Mouse (Mus musculus) MEL (cell line): ENCODE data around the gene Prss54. TPM values are rescaled to one million over a fixed set of nuclear protein-coding genes. Genes with fewer than 3 reads are reported as not detected.

Experiments used
- DNase-seq: peaks from one replicate; pipeline ENCODE4 v3.0.0; 2011; ENCODE audit warnings: low read depth, low spot score
- H3K27ac ChIP-seq: 2 replicates; pipeline ENCODE4 v1.5.1; 2012; ENCODE audit warnings: low read depth, mild to moderate bottlenecking, control low read depth, low read length, moderate library complexity; ENCODE audit not compliant: control insufficient read depth
- H3K27me3 ChIP-seq, 2 experiments: fragments of 150-350 bp in 1 of 2; sonication (generic) in 1 of 2; 2 replicates each; pipeline ENCODE4 v1.6.1; 2012; ENCODE audit warnings: low read length in 2 of 2, mild to moderate bottlenecking in 2 of 2, improper control_type of control experiment in 1 of 2, moderate library complexity in 1 of 2; ENCODE audit not compliant: insufficient read depth in 2 of 2, control insufficient read depth in 1 of 2
- H3K36me3 ChIP-seq, 2 experiments: 2 replicates each; pipeline ENCODE4 v1.6.1; 2012 to 2014; ENCODE audit warnings: low read length in 2 of 2, improper control_type of control experiment in 1 of 2, inconsistent platforms in 1 of 2, mild to moderate bottlenecking in 1 of 2; ENCODE audit not compliant: insufficient read depth in 2 of 2, control insufficient read depth in 1 of 2
- H3K4me1 ChIP-seq, 2 experiments: fragments of 150-350 bp in 1 of 2; sonication (generic) in 1 of 2; 2 replicates each; pipeline ENCODE4 v1.6.1; 2012; ENCODE audit warnings: low read length in 2 of 2, improper control_type of control experiment in 1 of 2, mild to moderate bottlenecking in 1 of 2; ENCODE audit not compliant: insufficient read depth in 2 of 2, control insufficient read depth in 1 of 2
- H3K4me3 ChIP-seq, 2 experiments: fragments of 150-350 bp in 1 of 2; sonication (generic) in 1 of 2; 2 replicates each; pipeline ENCODE4 v1.5.1; 2012; ENCODE audit warnings: low read depth in 2 of 2, low read length in 2 of 2, mild to moderate bottlenecking in 2 of 2, moderate library complexity in 2 of 2, control low read depth in 1 of 2, improper control_type of control experiment in 1 of 2; ENCODE audit not compliant: control insufficient read depth in 1 of 2, insufficient read depth in 1 of 2
- H3K79me2 ChIP-seq: 2 replicates; pipeline ENCODE4 v1.6.1; 2012; ENCODE audit warnings: mild to moderate bottlenecking, low read length, moderate library complexity; ENCODE audit not compliant: control insufficient read depth, poor library complexity, insufficient read depth
- H3K9ac ChIP-seq: 2 replicates; pipeline ENCODE4 v1.6.1; 2012; ENCODE audit warnings: low read depth, mild to moderate bottlenecking, control low read depth, low read length, moderate library complexity; ENCODE audit not compliant: control insufficient read depth, poor library complexity, severe bottlenecking
- H3K9me3 ChIP-seq: fragments of 150-350 bp; sonication (generic); replicated peaks from 2 replicates; pipeline ENCODE4 v1.6.1; 2012; ENCODE audit warnings: mild to moderate bottlenecking, low read length, improper control_type of control experiment, moderate library complexity; ENCODE audit not compliant: insufficient read depth
- BHLHE40 ChIP-seq: IDR thresholded peaks from 2 replicates; pipeline ENCODE4 v1.6.1; 2012; ENCODE audit warnings: low read depth, mild to moderate bottlenecking, inconsistent platforms, low read length, improper control_type of control experiment, borderline replicate concordance
- CHD1 ChIP-seq: IDR thresholded peaks from 2 replicates; pipeline ENCODE4 v1.6.1; 2012; ENCODE audit warnings: low read depth, mild to moderate bottlenecking, inconsistent platforms, low read length, improper control_type of control experiment
- CHD2 ChIP-seq: IDR thresholded peaks from 2 replicates; pipeline ENCODE4 v1.6.1; 2011; ENCODE audit warnings: low read length, improper control_type of control experiment
- CTCF ChIP-seq, 3 experiments: IDR thresholded peaks in 2 of 3; conservative IDR thresholded peaks in 1 of 3; 2 replicates each; pipeline ENCODE4 v1.5.1; 2011 to 2012; ENCODE audit warnings: low read length in 3 of 3, low read depth in 2 of 3, mild to moderate bottlenecking in 2 of 3, improper control_type of control experiment in 1 of 3, inconsistent platforms in 1 of 3, mixed read lengths in 1 of 3, moderate library complexity in 1 of 3; ENCODE audit not compliant: control insufficient read depth in 1 of 3, insufficient read depth in 1 of 3, poor library complexity in 1 of 3, severe bottlenecking in 1 of 3
- E2F4 ChIP-seq: IDR thresholded peaks from 2 replicates; pipeline ENCODE4 v1.6.1; 2011; ENCODE audit warnings: low read depth, low read length, improper control_type of control experiment, borderline replicate concordance
- ELF1 ChIP-seq: IDR thresholded peaks from 2 replicates; pipeline ENCODE4 v1.6.1; 2014; ENCODE audit warnings: low read depth, mild to moderate bottlenecking, inconsistent platforms, low read length, improper control_type of control experiment, moderate library complexity
- GATA1 ChIP-seq: IDR thresholded peaks from 2 replicates; pipeline ENCODE4 v1.6.1; 2011; ENCODE audit warnings: low read depth, low read length, improper control_type of control experiment
- JUND ChIP-seq: IDR thresholded peaks from 2 replicates; pipeline ENCODE4 v1.6.1; 2011; ENCODE audit warnings: low read depth, mild to moderate bottlenecking, improper control_type of control experiment, low read length
- MAFK ChIP-seq: IDR thresholded peaks from 2 replicates; pipeline ENCODE4 v1.6.1; 2011; ENCODE audit warnings: low read depth, mild to moderate bottlenecking, low read length, improper control_type of control experiment, borderline replicate concordance
- MAZ ChIP-seq: IDR thresholded peaks from 2 replicates; pipeline ENCODE4 v1.6.1; 2012; ENCODE audit warnings: low read depth, mild to moderate bottlenecking, inconsistent platforms, low read length, improper control_type of control experiment
- MYB ChIP-seq: IDR thresholded peaks from 2 replicates; pipeline ENCODE4 v1.6.1; 2011; ENCODE audit warnings: mild to moderate bottlenecking, low read depth, low read length, improper control_type of control experiment
- NRF1 ChIP-seq: IDR thresholded peaks from 2 replicates; pipeline ENCODE4 v1.6.1; 2014; ENCODE audit warnings: low read depth, mild to moderate bottlenecking, inconsistent platforms, low read length, improper control_type of control experiment, moderate library complexity; ENCODE audit not compliant: poor library complexity, insufficient read depth, severe bottlenecking
- POLR2AphosphoS5 ChIP-seq: IDR thresholded peaks from 2 replicates; pipeline ENCODE4 v1.6.1; 2012; ENCODE audit warnings: low read depth, borderline replicate concordance, mild to moderate bottlenecking, inconsistent platforms, low read length, moderate library complexity, mixed read lengths
- RAD21 ChIP-seq: IDR thresholded peaks from 2 replicates; pipeline ENCODE4 v1.6.1; 2011; ENCODE audit warnings: mild to moderate bottlenecking, low read depth, low read length, improper control_type of control experiment
- SIN3A ChIP-seq: IDR thresholded peaks from 2 replicates; pipeline ENCODE4 v1.6.1; 2012; ENCODE audit warnings: low read length, improper control_type of control experiment, inconsistent platforms
- TAL1 ChIP-seq: IDR thresholded peaks from 2 replicates; pipeline ENCODE4 v1.6.1; 2012; ENCODE audit warnings: mild to moderate bottlenecking, inconsistent platforms, low read length, moderate library complexity, mixed read lengths
- TBP ChIP-seq: IDR thresholded peaks from 2 replicates; pipeline ENCODE4 v1.8.0; 2011; ENCODE audit warnings: low read depth, low read length, improper control_type of control experiment
- ZMIZ1 ChIP-seq: IDR thresholded peaks from 2 replicates; pipeline ENCODE4 v1.6.1; 2012; ENCODE audit warnings: low read depth, mild to moderate bottlenecking, inconsistent platforms, low read length, improper control_type of control experiment, moderate library complexity
- polyA plus RNA-seq, 2 experiments: library from polyadenylated mRNA; stranded (reverse) in 1 of 2; unstranded in 1 of 2; fragments of >175 nt in 1 of 2; fragments of >200 nt in 1 of 2; gene quantifications; 2 replicates each; pipeline versions ENCODE4 v1.2.1 to v1.2.4; 2012; ENCODE audit warnings: low replicate concordance in 2 of 2, low read depth in 1 of 2; ENCODE audit not compliant: insufficient read length in 2 of 2, insufficient read depth in 1 of 2, missing spikeins in 1 of 2
- total RNA-seq: library from RNA; depleted of rRNA; stranded (reverse); fragments of 300-350 nt; gene quantifications from 2 replicates; pipeline ENCODE4 v1.2.3, GENCODE M21; 2012

Prss54 gene
- total and polyA plus RNA-seq, 3 experiments = not detected

- no peak overlapping the region for H3K27ac ChIP-seq
- no peaks in the 10 kb centered on the region for H3K9me3 ChIP-seq
- DNase-seq = no peak
- peaks cover 2 to 27% of the 10 kb centered on the region in 2 experiments; a peak in 3 of 4 replicates for H3K4me1 ChIP-seq
- no peaks in the 10 kb centered on the region for H3K79me2 ChIP-seq
- no peak overlapping the region for H3K9ac ChIP-seq
- no peak overlapping the region for H3K4me3 ChIP-seq
- H3K36me3 ChIP-seq = peaks cover 0 to 18% of the 10 kb centered on the region in 2 experiments; a peak in 2 of 4 replicates
- peaks cover 0 to 2% of the 10 kb centered on the region in 2 experiments; a peak in 2 of 4 replicates for H3K27me3 ChIP-seq
- TF ChIP-seq CTCF (IDR thresholded peaks at IDR 0.05 in 2 of 3, conservative IDR thresholded peaks at IDR 0.05 in 1 of 3; ENCODE audit: control insufficient read depth in 1 of 3, insufficient read depth in 1 of 3, low read depth in 2 of 3, low read length in 3 of 3, poor library complexity in 1 of 3, severe bottlenecking in 1 of 3) (peak in 2 of 3 experiments; percentile 10 to 14; a peak in 1 of 6 replicates), POLR2AphosphoS5 (no peak)
Observed at GRCm38 (mm10) chr8:95589282-95589681, 13.1 kb upstream of the Prss54 start.

- TF ChIP-seq TBP (no peak), MAZ (no peak), RAD21 (no peak), CHD1 (no peak), JUND (no peak), POLR2AphosphoS5 (no peak), MAFK (no peak), SIN3A (no peak), BHLHE40 (no peak), TAL1 (no peak), MYB (no peak), ELF1 (no peak), E2F4 (no peak), CHD2 (no peak), GATA1 (no peak), NRF1 (no peak), ZMIZ1 (no peak)
- Histone ChIP-seq H3K9me3 (no peaks in the 10 kb centered on the region), H3K36me3 (peaks cover 0 to 8% of the 10 kb centered on the region in 2 experiments; a peak in 2 of 4 replicates), H3K27ac (no peak overlapping the region), H3K27me3 (peaks cover 2% of the 10 kb centered on the region in 2 experiments; a peak in 2 of 4 replicates), H3K4me1 (peaks cover 0 to 11% of the 10 kb centered on the region in 2 experiments; a peak in 2 of 4 replicates), H3K79me2 (no peaks in the 10 kb centered on the region), H3K4me3 (no peak overlapping the region), H3K9ac (no peak overlapping the region)
- no peak for DNase-seq
Observed at GRCm38 (mm10) chr8:95587339-95587738, 11.2 kb upstream of the Prss54 start.
